Mouse (Mus musculus): Measurements from ENCODE around the gene Pdcd2l. TPM values are rescaled to one million over a fixed set of nuclear protein-coding genes. Genes with fewer than 3 reads are reported as not detected.

Gene Pdcd2l
- polyA plus RNA-seq, 1 experiment from 2014 or later, result 86.5 TPM

- Histone ChIP-seq H3K4me1 (peaks cover 32% of the 10 kb centered on the region), H3K9ac (no peak overlapping the region), H3K9me3 (no peaks in the 10 kb centered on the region), H3K36me3 (replicated peaks) (peaks cover 3% of the 10 kb centered on the region; the same call in 1 of the 2 replicates), H3K4me2 (peak overlapping the region; percentile 80), H3K27ac (no peak overlapping the region), H3K27me3 (replicated peaks) (no peaks in the 10 kb centered on the region), H3K4me3 (peak overlapping the region; percentile 82)
- no peak for ATAC-seq (replicated peaks)
- WGBS, result 72% methylated on average over 9 of the region's 9 CpGs
Observed at GRCm38 (mm10) chr7:34228641-34229040, 32.2 kb upstream of the Pdcd2l start.

GRCm38 (mm10) chr7:34226846-34227245 lies 30.4 kb upstream of the Pdcd2l start:
- H3K4me2 ChIP-seq, result no peak overlapping the region
- peaks cover 28% of the 10 kb centered on the region for H3K4me1 ChIP-seq
- no peak for ATAC-seq (replicated peaks)
- H3K36me3 ChIP-seq (replicated peaks), result peaks cover 14% of the 10 kb centered on the region
- no peak overlapping the region for H3K27ac ChIP-seq
- H3K4me3 ChIP-seq, result no peak overlapping the region
- no peak overlapping the region for H3K9ac ChIP-seq
- WGBS, result 90% methylated on average over 12 of the region's 12 CpGs
- H3K9me3 ChIP-seq, result no peaks in the 10 kb centered on the region
- H3K27me3 ChIP-seq (replicated peaks), result no peaks in the 10 kb centered on the region

- no peak for ATAC-seq (replicated peaks)
- no peaks in the 10 kb centered on the region for H3K9me3 ChIP-seq
- peaks cover 28% of the 10 kb centered on the region for H3K4me1 ChIP-seq
- H3K27me3 ChIP-seq (replicated peaks), result no peaks in the 10 kb centered on the region
- peaks cover 14% of the 10 kb centered on the region for H3K36me3 ChIP-seq (replicated peaks)
- no peak overlapping the region for H3K9ac ChIP-seq
- H3K4me3 ChIP-seq, result no peak overlapping the region
- no peak overlapping the region for H3K4me2 ChIP-seq
- 87% methylated on average over 8 of the region's 8 CpGs for WGBS
- no peak overlapping the region for H3K27ac ChIP-seq
Observed at GRCm38 (mm10) chr7:34226086-34226485, 29.6 kb upstream of the Pdcd2l start.

GRCm38 (mm10) chr7:34224308-34224707 lies 27.8 kb upstream of the Pdcd2l start:
- Histone ChIP-seq H3K27ac (no peak overlapping the region), H3K27me3 (replicated peaks) (no peaks in the 10 kb centered on the region), H3K9ac (no peak overlapping the region), H3K4me1 (peaks cover 18% of the 10 kb centered on the region), H3K4me2 (no peak overlapping the region), H3K36me3 (replicated peaks) (peaks cover 27% of the 10 kb centered on the region), H3K9me3 (no peaks in the 10 kb centered on the region), H3K4me3 (no peak overlapping the region)
- WGBS, result 97% methylated on average over 6 of the region's 6 CpGs
- no peak for ATAC-seq (replicated peaks)

- Histone ChIP-seq H3K4me2 (no peak overlapping the region), H3K4me3 (no peak overlapping the region), H3K4me1 (no peaks in the 10 kb centered on the region; the same call in 1 of the 2 replicates), H3K36me3 (replicated peaks) (peaks cover 38% of the 10 kb centered on the region), H3K27ac (no peak overlapping the region), H3K9ac (no peak overlapping the region), H3K27me3 (replicated peaks) (no peaks in the 10 kb centered on the region), H3K9me3 (no peaks in the 10 kb centered on the region)
- no peak for ATAC-seq (replicated peaks)
- WGBS, result 93% methylated on average over 10 of the region's 10 CpGs
Observed at GRCm38 (mm10) chr7:34222340-34222739, 25.9 kb upstream of the Pdcd2l start.

GRCm38 (mm10) chr7:34221594-34222250 lies 25.3 kb upstream of the Pdcd2l start:
- H3K27me3 ChIP-seq (replicated peaks), result no peaks in the 10 kb centered on the region
- no peak for ATAC-seq (replicated peaks)
- 92% methylated on average over 9 of the region's 9 CpGs for WGBS
- no peak overlapping the region for H3K4me3 ChIP-seq
- no peak overlapping the region for H3K9ac ChIP-seq
- H3K9me3 ChIP-seq, result no peaks in the 10 kb centered on the region
- H3K27ac ChIP-seq, result no peak overlapping the region
- no peak overlapping the region for H3K4me2 ChIP-seq
- no peaks in the 10 kb centered on the region for H3K4me1 ChIP-seq
- H3K36me3 ChIP-seq (replicated peaks), result peaks cover 41% of the 10 kb centered on the region

- Histone ChIP-seq H3K9ac (no peak overlapping the region), H3K4me1 (no peaks in the 10 kb centered on the region), H3K27ac (no peak overlapping the region), H3K36me3 (replicated peaks) (peaks cover 55% of the 10 kb centered on the region), H3K27me3 (replicated peaks) (no peaks in the 10 kb centered on the region), H3K4me3 (no peak overlapping the region), H3K9me3 (no peaks in the 10 kb centered on the region), H3K4me2 (no peak overlapping the region)
- no peak for ATAC-seq (replicated peaks)
- WGBS, result 75% methylated on average over 1 of the region's 1 CpGs
Observed at GRCm38 (mm10) chr7:34218496-34218895, 22.0 kb upstream of the Pdcd2l start.

GRCm38 (mm10) chr7:34216474-34216873 lies 20.0 kb upstream of the Pdcd2l start:
- no peak overlapping the region for H3K27ac ChIP-seq
- no peak overlapping the region for H3K9ac ChIP-seq
- no peaks in the 10 kb centered on the region for H3K27me3 ChIP-seq (replicated peaks)
- peaks cover 56% of the 10 kb centered on the region for H3K36me3 ChIP-seq (replicated peaks)
- ATAC-seq (replicated peaks), result no peak
- no peaks in the 10 kb centered on the region for H3K9me3 ChIP-seq
- H3K4me2 ChIP-seq, result no peak overlapping the region
- WGBS, result 93% methylated on average over 10 of the region's 10 CpGs
- H3K4me1 ChIP-seq, result no peaks in the 10 kb centered on the region
- no peak overlapping the region for H3K4me3 ChIP-seq

- Histone ChIP-seq H3K9ac (no peak overlapping the region), H3K9me3 (no peaks in the 10 kb centered on the region), H3K36me3 (replicated peaks) (peaks cover 56% of the 10 kb centered on the region), H3K4me1 (no peaks in the 10 kb centered on the region), H3K27ac (no peak overlapping the region), H3K27me3 (replicated peaks) (no peaks in the 10 kb centered on the region), H3K4me2 (no peak overlapping the region), H3K4me3 (no peak overlapping the region)
- no peak for ATAC-seq (replicated peaks)
- WGBS, result 94% methylated on average over 9 of the region's 9 CpGs
Observed at GRCm38 (mm10) chr7:34215481-34215880, 19.0 kb upstream of the Pdcd2l start.

- Histone ChIP-seq H3K27me3 (replicated peaks) (no peaks in the 10 kb centered on the region), H3K4me2 (no peak overlapping the region), H3K27ac (no peak overlapping the region), H3K9me3 (no peaks in the 10 kb centered on the region), H3K4me1 (no peaks in the 10 kb centered on the region), H3K4me3 (no peak overlapping the region), H3K36me3 (replicated peaks) (peaks cover 48% of the 10 kb centered on the region), H3K9ac (no peak overlapping the region)
- no peak for ATAC-seq (replicated peaks)
- WGBS, result 91% methylated on average over 8 of the region's 8 CpGs
Observed at GRCm38 (mm10) chr7:34214644-34215043, 18.2 kb upstream of the Pdcd2l start.

GRCm38 (mm10) chr7:34213281-34213680 lies 16.8 kb upstream of the Pdcd2l start:
- H3K9me3 ChIP-seq, result no peaks in the 10 kb centered on the region
- 92% methylated on average over 7 of the region's 7 CpGs for WGBS
- ATAC-seq (replicated peaks), result no peak

GRCm38 (mm10) chr7:34208027-34208745 lies 11.7 kb upstream of the Pdcd2l start:
- 92% methylated on average over 9 of the region's 9 CpGs for WGBS
- peaks cover 47% of the 10 kb centered on the region for H3K36me3 ChIP-seq (replicated peaks)
- ATAC-seq (replicated peaks), result no peak
- no peak overlapping the region for H3K4me3 ChIP-seq
- H3K27ac ChIP-seq, result no peak overlapping the region
- H3K4me2 ChIP-seq, result no peak overlapping the region
- H3K27me3 ChIP-seq (replicated peaks), result no peaks in the 10 kb centered on the region
- H3K9ac ChIP-seq, result no peak overlapping the region
- H3K4me1 ChIP-seq, result no peaks in the 10 kb centered on the region
- no peaks in the 10 kb centered on the region for H3K9me3 ChIP-seq

More at GRCm38 (mm10) chr7:34213281-34213680, 16.8 kb upstream of the Pdcd2l start:
- Histone ChIP-seq H3K4me2 (no peak overlapping the region), H3K36me3 (replicated peaks) (peaks cover 44% of the 10 kb centered on the region; the same call in 1 of the 2 replicates), H3K4me1 (no peaks in the 10 kb centered on the region), H3K27ac (no peak overlapping the region), H3K4me3 (no peak overlapping the region), H3K27me3 (replicated peaks) (no peaks in the 10 kb centered on the region), H3K9ac (no peak overlapping the region)

GRCm38 (mm10) chr7:34206331-34206730 lies 9.9 kb upstream of the Pdcd2l start:
- Histone ChIP-seq H3K4me1 (no peaks in the 10 kb centered on the region), H3K9ac (no peak overlapping the region), H3K4me2 (no peak overlapping the region), H3K27me3 (replicated peaks) (no peaks in the 10 kb centered on the region), H3K9me3 (no peaks in the 10 kb centered on the region), H3K27ac (no peak overlapping the region), H3K4me3 (no peak overlapping the region), H3K36me3 (replicated peaks) (peaks cover 44% of the 10 kb centered on the region)
- WGBS, result 95% methylated on average over 6 of the region's 6 CpGs
- ATAC-seq (replicated peaks), result no peak
